Mouse (Mus musculus) heart, adult 2 months (tissue): Measurements from ENCODE around the gene Trip6. TPM values are rescaled to one million over a fixed set of nuclear protein-coding genes. Genes with fewer than 3 reads are reported as not detected.

Experiments used
- DNase-seq, 2 experiments: peaks; one replicate each; pipeline ENCODE4 v3.0.0; 2021
- H3K27ac ChIP-seq: fragments of 200-600 bp; 2 replicates; pipeline ENCODE4 v1.8.1; 2022
- H3K27me3 ChIP-seq: fragments of 200-500 bp; 2 replicates; pipeline ENCODE4 v1.6.1; 2012; ENCODE audit warnings: mild to moderate bottlenecking, low read length, inconsistent platforms, mixed read lengths; ENCODE audit not compliant: control insufficient read depth, insufficient read depth
- H3K36me3 ChIP-seq: fragments of 200-500 bp; 2 replicates; pipeline ENCODE4 v1.6.1; 2012; ENCODE audit warnings: low read length, inconsistent platforms; ENCODE audit not compliant: control insufficient read depth, insufficient read depth
- H3K4me1 ChIP-seq: fragments of 200-500 bp; 2 replicates; pipeline ENCODE4 v1.6.1; 2011; ENCODE audit warnings: low read length; ENCODE audit not compliant: control insufficient read depth, insufficient read depth
- H3K4me3 ChIP-seq: fragments of 200-600 bp; 2 replicates; pipeline ENCODE4 v1.8.1; 2022
- H3K79me2 ChIP-seq: fragments of 200-500 bp; replicated peaks from 2 replicates; pipeline ENCODE4 v1.6.1; 2012; ENCODE audit warnings: mild to moderate bottlenecking, inconsistent platforms, low read length, moderate library complexity, mixed read lengths; ENCODE audit not compliant: control insufficient read depth, insufficient read depth
- H3K9ac ChIP-seq: fragments of 200-500 bp; 2 replicates; pipeline ENCODE4 v1.6.1; 2012; ENCODE audit warnings: low read depth, mild to moderate bottlenecking, control low read depth, inconsistent platforms, low read length, mixed read lengths
- CTCF ChIP-seq: fragments of 200-600 bp; IDR thresholded peaks from 2 replicates; pipeline ENCODE4 v1.8.1; 2022; ENCODE audit warnings: antibody characterized with exemption, mild to moderate bottlenecking, moderate library complexity
- EP300 ChIP-seq: fragments of 200-500 bp; IDR thresholded peaks from 2 replicates; pipeline ENCODE4 v1.6.1; 2011; ENCODE audit warnings: low read depth, low read length, control low read depth; ENCODE audit not compliant: insufficient read depth
- POLR2A ChIP-seq: fragments of 200-500 bp; IDR thresholded peaks from 2 replicates; pipeline ENCODE4 v1.6.1; 2011; ENCODE audit warnings: mild to moderate bottlenecking, low read depth, low read length, control low read depth; ENCODE audit not compliant: insufficient read depth
- WGBS: fragments of 180-500 bp; shearing (Covaris S2); methylation state at CpG from one replicate; pipeline ENCODE4 v1.1.7; 2018; 5-methylcytosine and 5-hydroxymethylcytosine counted together
- intact Hi-C: fragments of 180-260 bp; cut with DNase I; formaldehyde crosslinking; loops from one replicate; pipeline ENCODE4 v1.15.1; 2025
- polyA plus RNA-seq: library from polyadenylated mRNA; depleted of rRNA; stranded (reverse); fragments of >200 nt; gene quantifications from 2 replicates; pipeline ENCODE4 v1.2.3, GENCODE M21; 2012
- total RNA-seq, 2 experiments: library from RNA; stranded (reverse); gene quantifications; 2 replicates each; pipeline ENCODE4 v1.2.3; 2021

Gene Trip6
- total and polyA plus RNA-seq, 3 experiments = 12.5 to 24.2 (median 13.6) TPM

- WGBS = 60% methylated on average over 6 of the region's 6 CpGs
- Histone ChIP-seq H3K9ac (no peak overlapping the region), H3K4me1 (peaks cover 10% of the 10 kb centered on the region), H3K4me3 (no peak overlapping the region), H3K36me3 (no peaks in the 10 kb centered on the region), H3K27ac (peak overlapping the region; percentile 94), H3K79me2 (no peaks in the 10 kb centered on the region), H3K27me3 (no peaks in the 10 kb centered on the region)
- no peak for TF ChIP-seq EP300
- no peak for TF ChIP-seq CTCF
- no peak for TF ChIP-seq POLR2A
- intact Hi-C loops = loop anchor here (10.0 kb wide), 1 partner anchor 375 kb away; the partner anchor contains the start of gene Cldn15
- no peak for DNase-seq
These were observed 26.0 kb upstream of the Trip6 start for GRCm38 (mm10) chr5:137340222-137340621.

- WGBS = 19% methylated on average over 22 of the region's 22 CpGs
- intact Hi-C loops = loop anchor here (1.0 to 5.0 kb wide), 5 partner anchors 9 to 443 kb away; partner anchors contain the start of genes Plod3, Pop7 and Znhit1
- Histone ChIP-seq H3K9ac (peak overlapping the region; percentile 25), H3K79me2 (no peaks in the 10 kb centered on the region), H3K36me3 (no peaks in the 10 kb centered on the region), H3K4me1 (peaks cover 7% of the 10 kb centered on the region), H3K27me3 (no peaks in the 10 kb centered on the region), H3K4me3 (peak overlapping the region; percentile 49; the same call in 1 of the 2 replicates), H3K27ac (peak overlapping the region; percentile 94)
- TF ChIP-seq EP300 = peak; percentile 86
- peak; percentile 52 for TF ChIP-seq POLR2A
- no peak for TF ChIP-seq CTCF
- peak; percentile 74 to 84 for DNase-seq
These were observed 25.2 kb upstream of the Trip6 start for GRCm38 (mm10) chr5:137339290-137339979.

- intact Hi-C loops = loop anchor here (1.0 to 5.0 kb wide), 5 partner anchors 10 to 444 kb away; partner anchors contain the start of genes Plod3, Pop7 and Znhit1
- 4% methylated on average over 11 of the region's 11 CpGs for WGBS
These were observed 24.6 kb upstream of the Trip6 start for GRCm38 (mm10) chr5:137338663-137339289.

GRCm38 (mm10) chr5:137338256-137338655 is 24.1 kb upstream of the Trip6 start:
- under 1% methylated on average over 19 of the region's 19 CpGs for WGBS
- H3K4me3 ChIP-seq = peak overlapping the region; percentile 49
- TF ChIP-seq POLR2A (peak; percentile 76), EP300 (no peak)
- no peaks in the 10 kb centered on the region for H3K27me3 ChIP-seq
- intact Hi-C loops = loop anchor here (2.0 to 5.0 kb wide), 4 partner anchors 15 to 444 kb away; partner anchors contain the start of genes Plod3, Pop7 and Znhit1
- H3K27ac ChIP-seq = peak overlapping the region; percentile 94
- peak; percentile 89 to 92 for DNase-seq
- no peaks in the 10 kb centered on the region for H3K79me2 ChIP-seq
- H3K9ac ChIP-seq = peak overlapping the region; percentile 59
- no peaks in the 10 kb centered on the region for H3K36me3 ChIP-seq
- peaks cover 7% of the 10 kb centered on the region for H3K4me1 ChIP-seq

More at GRCm38 (mm10) chr5:137338663-137339289, 24.6 kb upstream of the Trip6 start:
- DNase-seq = peak; percentile 70 to 79
- TF ChIP-seq POLR2A = 0 out of 2 replicates have a peak, but pooled peaks have one; percentile 14
- peak; percentile 58 for TF ChIP-seq EP300
- no peak for TF ChIP-seq CTCF
- Histone ChIP-seq H3K4me3 (peak overlapping the region; percentile 49), H3K9ac (peak overlapping the region; percentile 59), H3K27ac (peak overlapping the region; percentile 94), H3K27me3 (no peaks in the 10 kb centered on the region), H3K36me3 (no peaks in the 10 kb centered on the region), H3K79me2 (no peaks in the 10 kb centered on the region), H3K4me1 (peaks cover 7% of the 10 kb centered on the region)

GRCm38 (mm10) chr5:137337190-137337589 is 23.0 kb upstream of the Trip6 start:
- Histone ChIP-seq H3K27ac (peak overlapping the region; percentile 30; the same call in 1 of the 2 replicates), H3K4me1 (peaks cover 7% of the 10 kb centered on the region), H3K27me3 (no peaks in the 10 kb centered on the region), H3K4me3 (no peak overlapping the region), H3K79me2 (no peaks in the 10 kb centered on the region), H3K9ac (no peak overlapping the region), H3K36me3 (no peaks in the 10 kb centered on the region)
- intact Hi-C loops = loop anchor here (5.0 kb wide), 3 partner anchors 165 to 445 kb away; partner anchors contain the start of genes Plod3, Pop7 and Znhit1
- WGBS = 37% methylated on average over 8 of the region's 8 CpGs
- TF ChIP-seq EP300 = no peak
- TF ChIP-seq CTCF = no peak
- DNase-seq = no peak

GRCm38 (mm10) chr5:137335066-137335465 is 20.9 kb upstream of the Trip6 start:
- TF ChIP-seq POLR2A = no peak
- no peak for TF ChIP-seq CTCF
- TF ChIP-seq EP300 = no peak
- H3K4me1 ChIP-seq = peaks cover 5% of the 10 kb centered on the region
- H3K4me3 ChIP-seq = no peak overlapping the region
- no peaks in the 10 kb centered on the region for H3K27me3 ChIP-seq
- 82% methylated on average over 6 of the region's 6 CpGs for WGBS
- no peak overlapping the region for H3K27ac ChIP-seq
- intact Hi-C loops = loop anchor here (5.0 kb wide), 3 partner anchors 167 to 447 kb away; partner anchors contain the start of genes Plod3, Pop7 and Znhit1
- no peak overlapping the region for H3K9ac ChIP-seq
- H3K36me3 ChIP-seq = no peaks in the 10 kb centered on the region
- no peak for DNase-seq
- no peaks in the 10 kb centered on the region for H3K79me2 ChIP-seq
